Mouse (Mus musculus) midbrain, embryonic 13.5 days (tissue): Measurements from ENCODE around the gene Sh3d19. TPM values are rescaled to one million over a fixed set of nuclear protein-coding genes. Genes with fewer than 3 reads are reported as not detected.
"Not testable (repeated sequence)": the region's sequence is repeated elsewhere in the genome, so short reads cannot be mapped to it uniquely, and the experiment has no call there.

ENCODE experiments used
- ATAC-seq: fragments of 200-750 bp; cut with Nextera tagmentation; 2 replicates; pipeline ENCODE4 v1.8.0; 2017; ENCODE audit warnings: mild to moderate bottlenecking, moderate TSS enrichment, moderate library complexity
- H3K27ac ChIP-seq: fragments of 300-500 bp; sonication (generic); 2 replicates; pipeline ENCODE4 v1.5.1; 2015; ENCODE audit warnings: inconsistent platforms, mild to moderate bottlenecking, moderate library complexity
- H3K27me3 ChIP-seq: fragments of 300-500 bp; sonication (generic); 2 replicates; pipeline ENCODE4 v1.6.1; 2015; ENCODE audit warnings: mild to moderate bottlenecking, inconsistent platforms
- H3K36me3 ChIP-seq: fragments of 300-500 bp; sonication (generic); 2 replicates; pipeline ENCODE4 v1.6.1; 2015; ENCODE audit warnings: mild to moderate bottlenecking, inconsistent platforms
- H3K4me1 ChIP-seq: fragments of 300-500 bp; sonication (generic); replicated peaks from 2 replicates; pipeline ENCODE4 v1.6.1; 2015; ENCODE audit warnings: inconsistent platforms
- H3K4me2 ChIP-seq: fragments of 300-500 bp; sonication (generic); replicated peaks from 2 replicates; pipeline ENCODE4 v1.6.1; 2015; ENCODE audit warnings: moderate library complexity, mild to moderate bottlenecking, inconsistent platforms
- H3K4me3 ChIP-seq: fragments of 300-500 bp; sonication (generic); replicated peaks from 2 replicates; pipeline ENCODE4 v1.5.1; 2015; ENCODE audit warnings: mild to moderate bottlenecking, inconsistent platforms
- H3K9ac ChIP-seq: fragments of 300-500 bp; sonication (generic); replicated peaks from 2 replicates; pipeline ENCODE4 v1.6.1; 2015; ENCODE audit warnings: mild to moderate bottlenecking, inconsistent platforms
- H3K9me3 ChIP-seq: fragments of 300-500 bp; sonication (generic); 2 replicates; pipeline ENCODE4 v1.6.1; 2016; ENCODE audit warnings: mild to moderate bottlenecking, inconsistent platforms
- WGBS: fragments of 180-500 bp; shearing (Covaris S2); methylation state at CpG from one replicate; pipeline ENCODE4 v1.1.7; 2015; 5-methylcytosine and 5-hydroxymethylcytosine counted together
- polyA plus RNA-seq: library from polyadenylated mRNA; unstranded; fragments of >200 nt; fragmentation: Nextera tagmentation; extraction: Ambion mirVana; gene quantifications from 2 replicates; pipeline ENCODE4 v1.2.1, GENCODE M21; 2015

The Sh3d19 gene
- polyA plus RNA-seq, 1 experiment from 2014 or later = 8.6 TPM

- Histone ChIP-seq H3K4me1 (no peaks in the 10 kb centered on the region), H3K9ac (no peak overlapping the region), H3K4me2 (no peak overlapping the region), H3K36me3 (no peaks in the 10 kb centered on the region), H3K9me3 (no peaks in the 10 kb centered on the region), H3K27ac (no peak overlapping the region), H3K4me3 (no peak overlapping the region), H3K27me3 (no peaks in the 10 kb centered on the region)
- 85% methylated on average over 14 of the region's 14 CpGs for WGBS
- ATAC-seq = no peak
These were observed 105.8 kb downstream of the Sh3d19 start for GRCm38 (mm10) chr3:86076511-86077283.

- ATAC-seq = no peak
- Histone ChIP-seq H3K27me3 (no peaks in the 10 kb centered on the region), H3K36me3 (no peaks in the 10 kb centered on the region), H3K4me3 (no peak overlapping the region), H3K4me2 (no peak overlapping the region), H3K4me1 (peaks cover 3% of the 10 kb centered on the region), H3K9me3 (no peaks in the 10 kb centered on the region), H3K9ac (no peak overlapping the region), H3K27ac (no peak overlapping the region)
- WGBS = 93% methylated on average over 8 of the region's 8 CpGs
These were observed 112.1 kb downstream of the Sh3d19 start for GRCm38 (mm10) chr3:86083051-86083450.

- H3K9ac ChIP-seq = no peak overlapping the region
- H3K27ac ChIP-seq = no peak overlapping the region
- no peak for ATAC-seq
- H3K4me1 ChIP-seq = peaks cover 5% of the 10 kb centered on the region
- no peak overlapping the region for H3K4me3 ChIP-seq
- no peaks in the 10 kb centered on the region for H3K27me3 ChIP-seq
- no peaks in the 10 kb centered on the region for H3K36me3 ChIP-seq
- no peak overlapping the region for H3K4me2 ChIP-seq
- no peaks in the 10 kb centered on the region for H3K9me3 ChIP-seq
- 94% methylated on average over 19 of the region's 19 CpGs for WGBS
These were observed 114.1 kb downstream of the Sh3d19 start for GRCm38 (mm10) chr3:86085001-86085400.

GRCm38 (mm10) chr3:86087872-86088271 is 117.0 kb downstream of the Sh3d19 start:
- H3K9ac ChIP-seq = no peak overlapping the region
- no peak overlapping the region for H3K4me2 ChIP-seq
- no peaks in the 10 kb centered on the region for H3K36me3 ChIP-seq
- H3K4me3 ChIP-seq = no peak overlapping the region
- 0 out of 2 replicates have a peak, but pooled peaks have one; percentile 27 for ATAC-seq
- WGBS = 66% methylated on average over 3 of the region's 3 CpGs
- no peak overlapping the region for H3K27ac ChIP-seq
- peaks cover 20% of the 10 kb centered on the region for H3K4me1 ChIP-seq
- H3K27me3 ChIP-seq = no peaks in the 10 kb centered on the region
- no peaks in the 10 kb centered on the region for H3K9me3 ChIP-seq

DNA sequence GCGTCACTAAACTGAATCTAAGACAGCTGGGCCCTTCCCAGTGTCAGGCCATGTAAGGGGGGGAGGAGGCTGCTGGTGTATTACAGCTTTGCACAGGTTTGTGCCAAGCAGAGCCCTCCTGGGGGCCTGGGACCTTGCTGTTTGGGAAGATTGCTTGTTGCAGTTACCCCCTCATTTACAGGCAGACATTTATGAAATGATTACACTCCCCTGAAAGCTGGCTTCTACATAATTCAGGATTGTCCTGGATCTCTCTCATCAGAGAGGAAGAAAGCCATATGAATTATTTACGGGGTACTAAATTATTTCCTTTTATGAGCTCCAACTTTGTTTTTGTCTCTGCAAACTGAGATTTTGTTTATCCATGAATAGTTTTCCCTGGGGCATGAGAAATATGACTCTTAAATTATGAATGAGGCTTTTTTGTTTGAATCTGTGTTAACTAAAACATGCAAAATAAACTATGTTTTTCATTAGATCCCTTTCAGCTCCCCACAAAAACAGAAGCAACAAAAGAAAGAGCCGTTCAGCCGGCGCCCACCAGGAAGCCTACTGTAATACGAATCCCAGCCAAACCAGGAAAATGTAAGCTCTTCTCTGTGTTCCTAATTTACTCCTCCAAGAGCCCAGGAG is 122.4 kb downstream of the Sh3d19 start:
- Histone ChIP-seq H3K4me3 (no peak overlapping the region), H3K36me3 (no peaks in the 10 kb centered on the region), H3K9ac (no peak overlapping the region), H3K27ac (peak overlapping the region; percentile 76), H3K9me3 (no peaks in the 10 kb centered on the region), H3K4me1 (peaks cover 28% of the 10 kb centered on the region), H3K27me3 (no peaks in the 10 kb centered on the region), H3K4me2 (no peak overlapping the region; the same call in 1 of the 2 replicates)
- 27% methylated on average over 6 of the region's 6 CpGs for WGBS
- ATAC-seq = peak; percentile 82

GRCm38 (mm10) chr3:86093907-86094306 is 123.0 kb downstream of the Sh3d19 start:
- H3K9ac ChIP-seq = no peak overlapping the region
- 69% methylated on average over 5 of the region's 5 CpGs for WGBS
- no peak for ATAC-seq
- H3K9me3 ChIP-seq = no peaks in the 10 kb centered on the region
- H3K27ac ChIP-seq = peak overlapping the region; percentile 76
- H3K4me2 ChIP-seq = no peak overlapping the region; the same call in 1 of the 2 replicates
- H3K36me3 ChIP-seq = no peaks in the 10 kb centered on the region
- peaks cover 28% of the 10 kb centered on the region for H3K4me1 ChIP-seq
- no peaks in the 10 kb centered on the region for H3K27me3 ChIP-seq
- H3K4me3 ChIP-seq = no peak overlapping the region

DNA sequence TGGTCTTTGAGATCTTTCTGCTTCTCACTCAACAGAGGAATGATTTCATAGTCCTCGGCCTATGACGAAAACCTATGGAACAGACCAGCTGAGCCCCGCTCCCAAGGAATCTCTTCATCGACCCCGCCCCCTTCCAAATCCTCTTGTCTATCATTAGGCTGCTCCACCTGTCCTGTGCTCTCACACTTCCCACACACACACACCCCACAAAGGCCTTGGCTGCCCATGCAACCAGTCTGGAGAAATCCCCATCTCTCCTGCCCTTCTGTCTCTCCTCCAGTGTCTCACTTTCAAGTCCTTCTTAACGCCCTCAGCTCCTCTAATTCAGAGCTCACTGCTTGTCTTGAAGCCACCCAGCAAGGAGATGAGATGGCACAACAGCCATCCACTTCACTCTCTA is 131.0 kb downstream of the Sh3d19 start:
- Histone ChIP-seq H3K4me1 (no peaks in the 10 kb centered on the region; the same call in 1 of the 2 replicates), H3K27ac (no peak overlapping the region), H3K27me3 (no peaks in the 10 kb centered on the region), H3K4me3 (no peak overlapping the region), H3K36me3 (no peaks in the 10 kb centered on the region), H3K9ac (no peak overlapping the region), H3K9me3 (no peaks in the 10 kb centered on the region), H3K4me2 (no peak overlapping the region)
- no peak for ATAC-seq
- WGBS = 81% methylated on average over 6 of the region's 6 CpGs

- Histone ChIP-seq H3K9ac (no peak overlapping the region), H3K4me3 (no peak overlapping the region), H3K4me2 (no peak overlapping the region), H3K36me3 (no peaks in the 10 kb centered on the region), H3K27me3 (no peaks in the 10 kb centered on the region), H3K9me3 (no peaks in the 10 kb centered on the region), H3K4me1 (peaks cover 9% of the 10 kb centered on the region), H3K27ac (no peak overlapping the region)
- no peak for ATAC-seq
- 89% methylated on average over 18 of the region's 18 CpGs for WGBS
These were observed 132.8 kb downstream of the Sh3d19 start for GRCm38 (mm10) chr3:86103449-86104291.

DNA sequence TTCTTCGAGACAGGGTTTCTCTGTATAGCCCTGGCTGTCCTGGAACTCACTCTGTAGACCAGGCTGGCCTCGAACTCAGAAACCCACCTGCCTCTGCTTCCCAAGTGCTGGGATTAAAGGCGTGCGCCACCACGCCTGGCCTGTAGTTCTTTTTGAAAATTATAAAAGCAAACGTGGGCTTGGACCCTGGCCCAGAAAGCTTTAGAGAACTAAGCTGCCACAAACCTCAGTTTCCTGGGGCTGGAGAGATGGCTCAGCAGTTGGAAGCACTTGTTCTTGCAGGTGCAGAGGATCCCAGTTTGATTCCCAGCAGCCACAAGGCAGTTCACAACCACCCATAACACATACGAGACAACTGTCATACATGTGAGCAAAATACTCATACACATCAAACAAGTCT is 133.5 kb downstream of the Sh3d19 start:
- not testable (repeated sequence) for H3K9me3 ChIP-seq, H3K4me2 ChIP-seq, H3K4me3 ChIP-seq, H3K27me3 ChIP-seq, ATAC-seq, H3K27ac ChIP-seq, H3K9ac ChIP-seq, H3K4me1 ChIP-seq, H3K36me3 ChIP-seq
- WGBS = 90% methylated on average over 7 of the region's 7 CpGs

- 84% methylated on average over 4 of the region's 4 CpGs for WGBS
- Histone ChIP-seq H3K4me3 (no peak overlapping the region), H3K4me2 (no peak overlapping the region), H3K27ac (no peak overlapping the region), H3K9ac (no peak overlapping the region), H3K9me3 (no peaks in the 10 kb centered on the region), H3K27me3 (no peaks in the 10 kb centered on the region), H3K36me3 (no peaks in the 10 kb centered on the region), H3K4me1 (peaks cover 9% of the 10 kb centered on the region)
- no peak for ATAC-seq
These were observed 134.0 kb downstream of the Sh3d19 start for GRCm38 (mm10) chr3:86104909-86105308.

DNA sequence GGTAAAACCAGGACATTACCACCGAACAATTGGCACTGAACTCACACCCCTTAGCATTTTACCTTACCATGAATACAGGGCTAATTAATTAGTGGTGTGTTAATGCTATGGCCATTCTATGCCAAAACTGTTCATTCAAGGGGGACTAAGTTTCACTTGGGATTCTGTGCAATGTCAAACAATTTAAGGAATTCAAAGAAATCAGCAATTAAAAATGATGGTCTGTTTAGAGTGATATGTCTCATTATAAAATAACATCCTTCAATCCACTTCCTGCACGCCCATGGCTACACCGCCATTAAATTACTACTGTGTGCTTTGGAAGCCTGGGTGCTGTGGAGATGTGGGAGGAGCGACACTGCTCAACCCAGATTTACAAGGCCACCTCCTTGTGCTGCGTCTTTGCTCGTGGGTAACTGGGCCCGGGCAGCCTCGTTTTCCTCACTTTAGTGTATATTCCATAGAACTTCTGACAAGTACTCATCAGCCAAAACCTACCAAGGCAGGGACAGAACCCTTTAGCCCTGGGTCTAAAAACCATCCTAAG is 135.2 kb downstream of the Sh3d19 start:
- Histone ChIP-seq H3K27me3 (no peaks in the 10 kb centered on the region), H3K9ac (no peak overlapping the region), H3K9me3 (no peaks in the 10 kb centered on the region), H3K4me1 (peaks cover 11% of the 10 kb centered on the region), H3K4me2 (no peak overlapping the region), H3K36me3 (no peaks in the 10 kb centered on the region), H3K27ac (no peak overlapping the region), H3K4me3 (no peak overlapping the region)
- ATAC-seq = no peak
- 96% methylated on average over 8 of the region's 8 CpGs for WGBS
